Mouse (Mus musculus) midbrain, embryonic 10.5 days (tissue): ENCODE results near the gene Slc43a2. TPM values are rescaled to one million over a fixed set of nuclear protein-coding genes. Genes with fewer than 3 reads are reported as not detected.

Experiments used
- DNase-seq: peaks from one replicate; pipeline ENCODE4 v3.0.0-alpha.2; 2017; ENCODE audit warnings: low spot score
- H3K27ac ChIP-seq: fragments of 300-500 bp; sonication (generic); replicated peaks from 2 replicates; pipeline ENCODE4 v1.5.1; 2016; ENCODE audit warnings: mild to moderate bottlenecking
- H3K27me3 ChIP-seq: fragments of 300-500 bp; sonication (generic); 2 replicates; pipeline ENCODE4 v1.6.1; 2016; ENCODE audit warnings: low read depth, mild to moderate bottlenecking; ENCODE audit not compliant: poor library complexity, severe bottlenecking
- H3K36me3 ChIP-seq: fragments of 300-500 bp; sonication (generic); 2 replicates; pipeline ENCODE4 v1.6.1; 2016; ENCODE audit warnings: mild to moderate bottlenecking, moderate library complexity
- H3K4me1 ChIP-seq: fragments of 300-500 bp; sonication (generic); 2 replicates; pipeline ENCODE4 v1.6.1; 2016
- H3K4me3 ChIP-seq: fragments of 300-500 bp; sonication (generic); 2 replicates; pipeline ENCODE4 v1.5.1; 2016; ENCODE audit warnings: mild to moderate bottlenecking, moderate library complexity
- H3K9me3 ChIP-seq: fragments of 300-500 bp; sonication (generic); replicated peaks from 2 replicates; pipeline ENCODE4 v1.6.1; 2016; ENCODE audit warnings: mild to moderate bottlenecking
- WGBS: fragments of 180-500 bp; shearing (Covaris S2); methylation state at CpG from one replicate; pipeline ENCODE4 v1.1.7; 2016; 5-methylcytosine and 5-hydroxymethylcytosine counted together
- polyA plus RNA-seq: library from polyadenylated mRNA; unstranded; fragments of >200 nt; fragmentation: Nextera tagmentation; extraction: Ambion mirVana; gene quantifications from 2 replicates; pipeline ENCODE4 v1.2.1, GENCODE M21; 2016

Gene Slc43a2
- polyA plus RNA-seq = 6.5 and 8.2 TPM in 2 replicates

- Histone ChIP-seq H3K4me3 (peak within 1 kb of the TSS; percentile 87), H3K27me3 (peaks cover 12% of the 10 kb centered on the region), H3K36me3 (no peaks in the 10 kb centered on the region), H3K4me1 (peaks cover 37% of the 10 kb centered on the region), H3K9me3 (no peaks in the 10 kb centered on the region), H3K27ac (peak within 1 kb of the TSS; percentile 94)
- under 1% methylated on average over 62 of the region's 62 CpGs for WGBS
- DNase-seq = peak; percentile 95
Observed at GRCm38 (mm10) chr11:75531469-75532242, at the start of gene Slc43a2. TSS of gene Slc43a2 (plus strand) at chr11:75531694.

GRCm38 (mm10) chr11:75486192-75486591, 45.3 kb upstream of the Slc43a2 start:
- H3K36me3 ChIP-seq = peaks cover 35% of the 10 kb centered on the region
- H3K4me3 ChIP-seq = peak overlapping the region; percentile 99
- no peak for DNase-seq
- peaks cover 13% of the 10 kb centered on the region for H3K4me1 ChIP-seq
- no peaks in the 10 kb centered on the region for H3K9me3 ChIP-seq
- no peaks in the 10 kb centered on the region for H3K27me3 ChIP-seq
- 26% methylated on average over 3 of the region's 3 CpGs for WGBS
- H3K27ac ChIP-seq = peak overlapping the region; percentile 97

- no peaks in the 10 kb centered on the region for H3K9me3 ChIP-seq
- peaks cover 40% of the 10 kb centered on the region for H3K36me3 ChIP-seq
- H3K4me1 ChIP-seq = peaks cover 13% of the 10 kb centered on the region
- H3K4me3 ChIP-seq = peak within 1 kb of the TSS; percentile 99
- no peaks in the 10 kb centered on the region for H3K27me3 ChIP-seq
- WGBS = under 1% methylated on average over 52 of the region's 52 CpGs
- peak; percentile 96 for DNase-seq
- H3K27ac ChIP-seq = peak within 1 kb of the TSS; percentile 97
Observed at GRCm38 (mm10) chr11:75486601-75487285, 44.8 kb upstream of the Slc43a2 start, which contains the start of gene Prpf8. TSS of gene Prpf8 (plus strand) at chr11:75486816.

GRCm38 (mm10) chr11:75487496-75487895, 44.0 kb upstream of the Slc43a2 start:
- Histone ChIP-seq H3K4me3 (peak overlapping the region; percentile 99), H3K9me3 (no peaks in the 10 kb centered on the region), H3K36me3 (peaks cover 48% of the 10 kb centered on the region), H3K27ac (peak overlapping the region; percentile 97), H3K27me3 (no peaks in the 10 kb centered on the region), H3K4me1 (peaks cover 13% of the 10 kb centered on the region)
- WGBS = 56% methylated on average over 6 of the region's 6 CpGs
- no peak for DNase-seq

GRCm38 (mm10) chr11:75494296-75495049, 37.0 kb upstream of the Slc43a2 start:
- Histone ChIP-seq H3K9me3 (no peaks in the 10 kb centered on the region), H3K4me1 (no peaks in the 10 kb centered on the region), H3K36me3 (peaks cover 100% of the 10 kb centered on the region), H3K27me3 (no peaks in the 10 kb centered on the region), H3K4me3 (no peak overlapping the region), H3K27ac (no peak overlapping the region)
- no peak for DNase-seq
- 95% methylated on average over 10 of the region's 10 CpGs for WGBS

GRCm38 (mm10) chr11:75498126-75498525, 33.4 kb upstream of the Slc43a2 start:
- H3K27me3 ChIP-seq = no peaks in the 10 kb centered on the region
- peaks cover 100% of the 10 kb centered on the region for H3K36me3 ChIP-seq

GRCm38 (mm10) chr11:75508162-75508561, 23.3 kb upstream of the Slc43a2 start:
- H3K27me3 ChIP-seq = no peaks in the 10 kb centered on the region
- 93% methylated on average over 4 of the region's 4 CpGs for WGBS

More at GRCm38 (mm10) chr11:75498126-75498525, 33.4 kb upstream of the Slc43a2 start:
- H3K9me3 ChIP-seq = no peaks in the 10 kb centered on the region
- H3K4me1 ChIP-seq = no peaks in the 10 kb centered on the region
- DNase-seq = no peak
- WGBS = 95% methylated on average over 1 of the region's 1 CpGs
- no peak overlapping the region for H3K4me3 ChIP-seq
- H3K27ac ChIP-seq = no peak overlapping the region

GRCm38 (mm10) chr11:75508904-75509303, 22.6 kb upstream of the Slc43a2 start:
- Histone ChIP-seq H3K4me3 (no peak overlapping the region), H3K4me1 (peaks cover 26% of the 10 kb centered on the region), H3K36me3 (peaks cover 60% of the 10 kb centered on the region), H3K27me3 (no peaks in the 10 kb centered on the region), H3K27ac (no peak overlapping the region), H3K9me3 (no peaks in the 10 kb centered on the region)
- no peak for DNase-seq
- 81% methylated on average over 8 of the region's 8 CpGs for WGBS

More at GRCm38 (mm10) chr11:75508162-75508561, 23.3 kb upstream of the Slc43a2 start:
- Histone ChIP-seq H3K36me3 (peaks cover 67% of the 10 kb centered on the region), H3K4me3 (no peak overlapping the region), H3K27ac (no peak overlapping the region), H3K9me3 (no peaks in the 10 kb centered on the region), H3K4me1 (peaks cover 26% of the 10 kb centered on the region)
- no peak for DNase-seq

- peak within 1 kb of the TSS; percentile 70 for H3K4me3 ChIP-seq
- peak within 1 kb of the TSS; percentile 82 for H3K27ac ChIP-seq
- WGBS = 3% methylated on average over 43 of the region's 43 CpGs
- H3K27me3 ChIP-seq = no peaks in the 10 kb centered on the region
- H3K9me3 ChIP-seq = no peaks in the 10 kb centered on the region
- H3K4me1 ChIP-seq = peaks cover 26% of the 10 kb centered on the region
- DNase-seq = peak; percentile 21
- H3K36me3 ChIP-seq = peaks cover 49% of the 10 kb centered on the region
Observed at GRCm38 (mm10) chr11:75509741-75510626, 21.5 kb upstream of the Slc43a2 start, which contains the start of gene Rilp. TSS of gene Rilp (plus strand) at chr11:75510094.

- Histone ChIP-seq H3K27me3 (no peaks in the 10 kb centered on the region), H3K9me3 (no peaks in the 10 kb centered on the region), H3K36me3 (peaks cover 42% of the 10 kb centered on the region), H3K4me3 (peak overlapping the region; percentile 70), H3K4me1 (peaks cover 26% of the 10 kb centered on the region), H3K27ac (peak overlapping the region; percentile 82)
- WGBS = 2% methylated on average over 24 of the region's 24 CpGs
- DNase-seq = peak; percentile 93
Observed at GRCm38 (mm10) chr11:75510627-75510993, 20.9 kb upstream of the Slc43a2 start.

GRCm38 (mm10) chr11:75511213-75511612, 20.3 kb upstream of the Slc43a2 start:
- Histone ChIP-seq H3K9me3 (no peaks in the 10 kb centered on the region), H3K27ac (no peak overlapping the region; the same call in 1 of the 2 replicates), H3K4me3 (peak overlapping the region; percentile 70; the same call in 1 of the 2 replicates), H3K4me1 (peaks cover 26% of the 10 kb centered on the region), H3K27me3 (no peaks in the 10 kb centered on the region), H3K36me3 (peaks cover 36% of the 10 kb centered on the region)
- DNase-seq = no peak
- 82% methylated on average over 6 of the region's 6 CpGs for WGBS
